Mouse (Mus musculus): ENCODE measurements around the gene Tmed10. TPM values are rescaled to one million over a fixed set of nuclear protein-coding genes. Genes with fewer than 3 reads are reported as not detected.

The Tmed10 gene
- polyA plus RNA-seq, 1 experiment from 2014 or later = 387 TPM

DNA sequence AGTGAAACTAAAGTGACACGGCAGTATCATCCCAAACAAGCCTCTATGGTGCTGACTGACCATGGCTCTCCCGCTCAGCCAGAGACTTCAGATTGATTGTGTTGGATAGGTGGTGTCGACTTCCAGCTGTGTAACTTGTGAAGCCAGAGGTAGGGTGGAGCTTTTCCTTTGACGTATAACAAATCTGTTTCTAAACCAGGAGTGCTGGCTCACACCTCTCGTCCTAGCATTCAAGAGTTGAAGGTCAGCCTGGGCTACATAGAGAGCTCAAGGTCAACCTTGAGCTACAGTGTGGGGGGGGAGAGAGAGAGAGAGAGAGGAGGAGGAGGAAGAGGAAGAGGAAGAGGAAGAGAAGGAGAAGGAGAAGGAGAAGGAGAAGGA is 11.3 kb upstream of the Tmed10 start:
- Histone ChIP-seq H3K36me3 (ENCODE audit: inconsistent target) (no peaks in the 10 kb centered on the region), H3K79me2 (ENCODE audit: inconsistent target) (no peaks in the 10 kb centered on the region), H3K4me3 (ENCODE audit: inconsistent target) (no peak overlapping the region), H3K27ac (peak overlapping the region; percentile 94)
- 54% methylated on average over 5 of the region's 5 CpGs for whole genome bisulfite sequencing (ENCODE audit: missing documents)

DNA sequence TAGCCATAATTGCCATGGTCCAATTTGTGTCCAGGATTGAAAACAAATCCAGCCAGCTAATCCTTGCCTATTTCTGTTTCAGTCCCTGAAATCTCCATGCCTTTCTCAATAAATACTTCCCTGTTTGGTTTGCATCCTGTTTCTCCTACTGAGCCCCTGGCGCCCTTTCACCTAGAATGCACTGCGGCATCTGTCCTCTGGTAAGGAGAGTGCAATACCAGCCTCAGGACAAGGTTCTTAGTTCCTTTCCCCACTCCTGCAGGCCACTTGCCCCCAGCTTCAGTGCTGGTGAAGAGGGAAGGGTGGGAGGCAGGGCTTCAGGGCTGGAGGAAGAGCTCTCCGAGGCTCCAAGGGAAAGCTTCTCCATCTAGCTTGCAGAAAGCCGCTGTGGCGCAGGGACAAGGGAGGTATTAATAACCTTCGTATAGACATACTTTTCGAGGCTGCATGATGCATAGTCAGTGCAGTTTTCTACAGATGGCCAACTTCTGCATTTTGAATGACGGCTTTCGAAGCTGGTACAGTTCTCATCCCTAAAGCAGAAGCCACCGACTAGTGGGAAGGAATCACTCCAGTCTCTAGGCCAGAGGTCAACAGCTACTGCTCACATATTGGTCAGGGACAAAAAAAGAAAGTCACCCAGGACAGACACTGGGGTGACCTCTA is 10.8 kb upstream of the Tmed10 start:
- Histone ChIP-seq H3K27ac (peak overlapping the region; percentile 94), H3K79me2 (ENCODE audit: inconsistent target) (no peaks in the 10 kb centered on the region), H3K4me3 (ENCODE audit: inconsistent target) (no peak overlapping the region), H3K36me3 (ENCODE audit: inconsistent target) (no peaks in the 10 kb centered on the region)
- WGBS (ENCODE audit: missing documents) = 1% methylated on average over 10 of the region's 10 CpGs

DNA sequence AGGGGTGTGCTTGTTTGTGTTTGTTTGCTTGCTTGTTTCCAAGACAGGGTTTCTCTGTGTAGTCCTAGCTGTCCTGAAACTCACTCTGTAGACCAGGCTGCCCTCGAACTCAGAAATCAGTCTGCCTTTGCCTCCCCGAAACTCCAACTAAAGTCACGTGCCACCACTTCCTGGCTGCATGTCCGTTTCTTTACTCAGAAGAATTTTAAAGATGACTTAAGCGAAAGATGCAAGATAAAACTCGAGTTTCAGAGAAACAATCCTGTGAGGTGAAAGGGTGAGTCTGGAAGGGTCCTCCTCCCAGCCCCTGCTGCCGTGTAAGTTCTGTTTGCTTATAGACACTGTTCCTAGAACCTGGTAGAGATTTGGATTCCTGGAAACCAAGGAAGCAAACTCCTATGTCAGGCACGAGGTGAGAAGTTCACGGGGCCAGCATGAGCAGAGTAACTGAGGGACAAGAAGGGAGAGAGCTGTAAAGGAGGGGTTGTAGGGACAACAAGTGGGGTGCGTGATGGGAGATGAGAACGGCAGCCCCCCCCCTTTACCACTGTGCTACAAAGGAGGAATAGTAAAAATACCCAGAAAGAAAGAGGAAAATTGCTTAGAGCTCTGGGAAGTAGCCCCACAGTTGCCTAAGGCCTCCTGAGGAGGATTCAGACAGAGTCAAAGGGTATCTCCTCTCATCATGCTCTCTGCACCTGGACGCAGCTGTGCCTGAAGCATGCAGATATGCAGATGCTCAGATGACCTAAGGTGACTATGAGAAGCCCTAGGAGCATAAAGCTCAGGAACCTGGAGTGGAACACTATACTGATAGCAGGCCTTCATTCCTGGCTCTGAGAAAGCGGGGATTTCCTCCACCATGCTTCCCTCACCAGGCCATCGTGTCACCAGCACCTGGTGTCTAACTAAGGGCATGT is 8.4 kb upstream of the Tmed10 start:
- H3K79me2 ChIP-seq (ENCODE audit: inconsistent target) = no peaks in the 10 kb centered on the region
- H3K36me3 ChIP-seq (ENCODE audit: inconsistent target) = no peaks in the 10 kb centered on the region
- 54% methylated on average over 14 of the region's 14 CpGs for WGBS (ENCODE audit: missing documents)
- H3K27ac ChIP-seq = peak overlapping the region; percentile 94
- H3K4me3 ChIP-seq (ENCODE audit: inconsistent target) = no peak overlapping the region

DNA sequence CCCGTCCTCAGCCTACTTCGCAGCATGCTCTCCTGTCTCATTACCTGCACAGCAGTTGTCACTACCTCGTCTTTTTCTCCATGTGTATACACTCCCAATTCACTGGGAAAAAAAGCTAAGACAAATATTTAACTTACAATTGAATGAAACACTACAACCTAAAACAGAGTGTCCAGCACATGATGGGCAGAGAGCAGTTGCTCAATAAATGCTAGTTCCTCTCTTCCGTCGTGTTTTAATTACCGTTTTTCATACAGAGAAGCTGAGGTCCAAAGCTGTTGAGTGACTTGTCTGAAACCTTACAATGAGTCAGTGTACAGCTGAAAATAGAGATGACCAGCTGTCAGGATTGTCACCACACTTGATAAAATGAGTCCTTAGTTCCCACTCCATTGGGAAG is 6.9 kb upstream of the Tmed10 start:
- WGBS (ENCODE audit: missing documents) = 32% methylated on average over 5 of the region's 6 CpGs

DNA sequence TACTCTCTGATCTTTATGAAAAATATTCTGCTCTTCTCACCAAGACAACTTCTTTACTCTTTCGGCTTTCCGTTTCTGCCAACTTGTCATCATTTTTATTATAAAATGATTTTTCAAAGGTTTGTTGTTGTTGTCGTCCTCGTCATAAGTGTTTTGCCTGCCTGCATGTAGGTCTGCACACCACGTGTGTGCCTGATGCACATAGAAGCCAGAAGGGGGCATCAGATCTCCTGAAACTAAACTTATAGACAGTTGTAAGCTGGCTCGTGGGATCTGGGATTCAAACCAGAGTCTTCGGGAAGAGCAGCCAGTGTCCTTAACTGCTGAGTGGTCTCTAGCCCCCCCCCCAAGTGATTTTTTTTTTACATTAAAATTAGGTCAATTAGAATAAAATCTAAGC is 6.3 kb upstream of the Tmed10 start:
- Histone ChIP-seq H3K27ac (peak overlapping the region; percentile 94), H3K36me3 (ENCODE audit: inconsistent target) (no peaks in the 10 kb centered on the region)
- 89% methylated on average over 7 of the region's 7 CpGs for WGBS (ENCODE audit: missing documents)

More for the DNA sequence above, 6.9 kb upstream of the Tmed10 start:
- H3K27ac ChIP-seq = peak overlapping the region; percentile 94
- H3K79me2 ChIP-seq (ENCODE audit: inconsistent target) = no peaks in the 10 kb centered on the region
- no peak overlapping the region for H3K4me3 ChIP-seq (ENCODE audit: inconsistent target)
- H3K36me3 ChIP-seq (ENCODE audit: inconsistent target) = no peaks in the 10 kb centered on the region

DNA sequence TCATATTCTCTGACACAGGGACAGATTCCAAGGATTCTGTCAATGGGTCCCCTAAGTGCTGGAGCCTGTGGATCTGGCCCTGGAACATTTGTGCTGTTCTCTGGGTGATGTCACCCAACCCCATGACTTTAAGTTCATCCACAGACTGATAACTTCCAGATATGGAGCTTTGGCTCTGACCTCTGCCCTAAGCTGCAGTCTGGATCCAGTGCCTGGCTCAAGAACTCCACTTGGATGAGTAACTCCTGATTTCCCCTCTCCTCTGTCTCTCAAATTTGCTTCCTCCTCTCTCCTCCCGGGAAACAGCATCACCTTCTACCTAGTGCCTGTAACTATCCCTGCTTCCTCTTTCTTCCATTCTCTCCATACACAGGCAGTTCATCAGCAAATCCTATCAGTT is 5.7 kb upstream of the Tmed10 start:
- H3K4me3 ChIP-seq (ENCODE audit: inconsistent target) = no peak overlapping the region
- H3K36me3 ChIP-seq (ENCODE audit: inconsistent target) = no peaks in the 10 kb centered on the region
- H3K79me2 ChIP-seq (ENCODE audit: inconsistent target) = no peaks in the 10 kb centered on the region; the same call in 1 of the 2 replicates
- 17% methylated on average over 1 of the region's 1 CpGs for WGBS (ENCODE audit: missing documents)
- H3K27ac ChIP-seq = peak overlapping the region; percentile 94

More for the DNA sequence above, 6.3 kb upstream of the Tmed10 start:
- no peaks in the 10 kb centered on the region; the same call in 1 of the 2 replicates for H3K79me2 ChIP-seq (ENCODE audit: inconsistent target)
- H3K4me3 ChIP-seq (ENCODE audit: inconsistent target) = no peak overlapping the region

DNA sequence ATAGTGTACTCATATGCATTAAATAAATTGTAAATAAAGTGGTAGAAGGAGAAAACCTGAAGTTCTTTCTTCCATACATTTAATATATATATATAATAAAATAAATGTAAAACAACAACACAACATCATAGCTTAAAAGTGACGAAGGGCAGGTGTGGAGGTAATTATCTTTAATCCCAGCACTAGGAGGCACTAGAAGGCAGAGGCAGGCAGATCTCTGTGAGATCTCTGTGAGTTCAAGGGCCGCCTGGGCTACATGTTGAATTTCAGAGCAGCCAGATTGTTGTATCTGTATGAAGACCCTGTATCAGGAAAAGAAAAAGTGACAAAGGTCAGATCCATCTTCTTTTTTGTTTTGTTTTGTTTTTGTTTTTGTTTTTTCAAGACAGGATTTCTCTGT is 3.6 kb upstream of the Tmed10 start:
- peak overlapping the region; percentile 94 for H3K27ac ChIP-seq
- no peak overlapping the region for H3K4me3 ChIP-seq (ENCODE audit: inconsistent target)
- WGBS (ENCODE audit: missing documents) = 89% methylated on average over 1 of the region's 2 CpGs
- no peaks in the 10 kb centered on the region for H3K36me3 ChIP-seq (ENCODE audit: inconsistent target)
- H3K79me2 ChIP-seq (ENCODE audit: inconsistent target) = peaks cover 7% of the 10 kb centered on the region

DNA sequence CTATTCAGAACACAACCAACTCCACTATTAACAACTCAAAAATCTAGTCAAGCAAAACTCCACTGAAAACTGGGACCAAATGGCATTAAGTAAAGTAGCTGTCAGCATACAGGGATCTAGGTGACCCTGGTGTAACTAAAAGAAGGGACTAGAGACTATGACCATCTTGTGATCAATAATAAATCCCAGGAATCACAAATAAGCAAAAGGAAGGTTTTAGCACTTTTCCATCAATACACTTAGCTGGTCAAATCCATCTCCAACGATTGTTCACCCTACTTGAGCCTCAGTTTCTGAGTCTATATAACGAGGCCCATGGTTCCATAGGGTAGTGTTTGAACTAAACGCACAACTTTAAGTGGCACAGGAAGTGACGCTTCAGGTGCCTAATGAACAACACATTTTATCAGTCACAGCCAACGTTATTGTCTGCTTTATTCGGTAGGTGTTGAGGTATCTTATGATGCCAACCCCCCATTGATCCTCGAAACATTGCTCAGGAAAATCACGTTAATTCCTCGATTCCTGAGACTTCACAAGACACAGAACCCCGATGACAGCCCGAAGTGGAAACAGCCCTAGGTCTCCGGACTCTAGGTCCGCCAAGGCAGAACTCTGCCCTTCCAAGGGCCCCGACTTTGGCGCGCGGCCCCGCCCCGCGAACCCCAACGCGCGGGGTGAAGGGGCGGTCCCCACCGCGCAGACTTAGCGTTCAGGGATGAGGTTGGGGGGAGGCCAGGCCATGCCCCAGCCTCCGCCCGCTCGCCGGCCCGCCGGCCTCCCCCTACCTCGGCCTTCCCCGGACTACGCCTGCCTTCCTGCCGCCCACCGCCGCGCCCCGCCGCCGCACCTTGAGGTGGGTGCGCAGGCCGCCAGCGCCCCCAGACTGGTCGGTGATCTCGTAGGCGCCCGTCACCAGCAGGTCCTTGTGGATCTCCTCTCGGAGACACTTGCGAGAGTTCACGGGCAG is 771 bp downstream of the Tmed10 start:
- Histone ChIP-seq H3K27ac (peak overlapping the region; percentile 87), H3K79me2 (ENCODE audit: inconsistent target) (peaks cover 51% of the 10 kb centered on the region), H3K4me3 (ENCODE audit: inconsistent target) (peak overlapping the region; percentile 59), H3K36me3 (ENCODE audit: inconsistent target) (no peaks in the 10 kb centered on the region)
- WGBS (ENCODE audit: missing documents) = under 1% methylated on average over 41 of the region's 53 CpGs

DNA sequence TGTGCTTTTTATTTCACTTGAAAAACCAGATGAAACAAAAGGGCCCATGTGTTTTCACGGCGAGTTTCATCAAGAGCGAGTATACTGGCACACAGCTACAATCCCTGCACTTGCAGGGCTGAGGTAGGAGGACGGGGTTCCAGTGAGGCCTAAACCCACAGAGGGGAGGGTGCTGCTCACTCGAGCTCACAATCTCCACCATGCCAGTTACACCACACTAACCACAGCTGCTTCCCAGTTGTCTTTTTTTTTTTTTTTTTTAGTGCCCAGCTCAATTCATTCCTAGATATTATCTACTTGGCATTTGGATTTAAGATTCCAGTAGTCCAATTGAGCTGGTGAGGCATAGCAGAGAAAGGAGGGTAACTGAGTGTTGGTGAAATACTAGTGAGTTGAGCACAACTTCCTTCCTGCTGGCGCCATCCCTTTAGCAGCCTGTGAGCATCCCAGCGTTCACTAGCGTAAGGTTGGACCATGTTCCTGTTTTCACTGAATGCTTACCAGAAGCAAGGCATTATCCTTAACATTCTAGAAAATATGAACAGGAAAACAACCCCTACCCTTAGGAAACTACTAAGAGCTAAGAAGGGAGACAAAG is 2.5 kb downstream of the Tmed10 start:
- peak overlapping the region; percentile 80 for H3K27ac ChIP-seq

DNA sequence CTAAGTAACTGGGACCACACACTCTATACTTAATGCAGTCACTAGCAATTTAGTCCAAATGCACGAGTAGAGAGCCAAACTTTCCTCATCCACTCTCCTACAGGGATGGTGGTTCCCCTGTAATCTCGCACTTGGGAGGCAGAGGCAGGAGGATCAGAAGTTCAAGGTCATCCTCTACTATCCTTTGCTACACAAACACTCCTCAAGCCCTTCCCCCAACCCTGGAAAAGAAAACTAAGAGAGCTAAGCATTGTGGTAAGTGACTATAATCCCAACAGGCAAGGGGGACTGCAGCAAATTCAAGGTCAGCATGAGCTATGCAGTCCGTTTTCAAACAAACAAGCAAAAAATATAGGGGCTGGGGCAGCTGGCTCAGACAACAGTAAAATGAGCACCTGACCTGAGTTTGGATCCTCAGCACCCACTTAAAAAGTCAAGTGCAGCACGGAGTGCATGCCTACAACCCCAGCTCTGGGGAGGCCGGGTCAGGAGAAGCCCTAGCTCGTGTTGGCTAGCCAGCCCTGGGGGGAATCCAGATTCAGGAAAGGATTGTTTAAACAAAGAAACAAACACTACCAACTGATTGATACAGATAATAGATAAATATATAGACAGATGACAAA is 6.1 kb downstream of the Tmed10 start:
- Histone ChIP-seq H3K4me3 (ENCODE audit: inconsistent target) (no peak overlapping the region), H3K36me3 (ENCODE audit: inconsistent target) (no peaks in the 10 kb centered on the region), H3K27ac (0 out of 2 replicates have a peak overlapping the region, but pooled peaks have one; percentile 12), H3K79me2 (ENCODE audit: inconsistent target) (peaks cover 100% of the 10 kb centered on the region)
- 77% methylated on average over 6 of the region's 6 CpGs for WGBS (ENCODE audit: missing documents)

More for the DNA sequence above, 2.5 kb downstream of the Tmed10 start:
- H3K79me2 ChIP-seq (ENCODE audit: inconsistent target) = peaks cover 68% of the 10 kb centered on the region
- H3K36me3 ChIP-seq (ENCODE audit: inconsistent target) = no peaks in the 10 kb centered on the region
- 10% methylated on average over 8 of the region's 8 CpGs for WGBS (ENCODE audit: missing documents)
- no peak overlapping the region for H3K4me3 ChIP-seq (ENCODE audit: inconsistent target)

DNA sequence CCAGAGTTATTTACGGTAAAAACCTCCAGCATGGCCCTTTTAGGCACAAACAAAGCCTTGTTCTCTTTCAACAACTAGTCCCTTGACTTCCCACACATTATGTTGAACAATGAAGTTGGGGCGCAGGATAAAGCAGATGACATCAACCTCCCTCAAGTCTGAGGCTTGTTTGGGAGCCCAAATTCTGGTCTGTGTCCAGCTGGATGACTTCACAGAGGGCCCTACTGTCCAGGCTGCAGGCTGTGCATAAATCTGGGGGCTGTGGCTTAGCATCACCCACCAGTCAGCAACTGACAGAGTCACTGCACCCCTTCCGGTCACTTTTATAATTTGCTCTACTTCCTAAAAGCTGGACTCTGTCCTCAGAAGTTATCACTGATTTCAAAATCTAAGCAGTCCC is 8.4 kb downstream of the Tmed10 start:
- Histone ChIP-seq H3K36me3 (ENCODE audit: inconsistent target) (no peaks in the 10 kb centered on the region), H3K79me2 (ENCODE audit: inconsistent target) (peaks cover 100% of the 10 kb centered on the region), H3K4me3 (ENCODE audit: inconsistent target) (no peak overlapping the region), H3K27ac (peak overlapping the region; percentile 46)
- 59% methylated on average over 3 of the region's 3 CpGs for WGBS (ENCODE audit: missing documents)

DNA sequence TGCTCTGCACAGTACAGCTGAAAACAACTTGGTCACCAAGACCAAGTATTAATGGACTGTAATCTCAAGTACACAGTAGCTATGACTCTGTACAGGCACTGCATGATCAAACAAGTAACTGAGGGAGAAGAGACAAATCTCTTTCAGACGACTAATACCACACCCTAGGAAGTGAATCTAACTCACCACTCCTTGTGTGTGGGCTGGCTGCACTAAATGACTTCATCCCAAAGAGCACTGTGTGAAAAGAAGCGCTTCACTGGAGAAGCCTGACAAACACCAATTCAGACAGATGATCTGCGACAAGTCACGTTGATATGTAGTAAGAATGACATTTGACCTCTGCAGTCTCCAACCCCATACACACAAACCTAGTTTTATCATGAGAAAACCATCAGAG is 12.1 kb downstream of the Tmed10 start:
- peak overlapping the region; percentile 24; the same call in 1 of the 2 replicates for H3K27ac ChIP-seq
- 75% methylated on average over 4 of the region's 4 CpGs for WGBS (ENCODE audit: missing documents)
- H3K4me3 ChIP-seq (ENCODE audit: inconsistent target) = no peak overlapping the region
- H3K36me3 ChIP-seq (ENCODE audit: inconsistent target) = no peaks in the 10 kb centered on the region
- H3K79me2 ChIP-seq (ENCODE audit: inconsistent target) = peaks cover 100% of the 10 kb centered on the region

DNA sequence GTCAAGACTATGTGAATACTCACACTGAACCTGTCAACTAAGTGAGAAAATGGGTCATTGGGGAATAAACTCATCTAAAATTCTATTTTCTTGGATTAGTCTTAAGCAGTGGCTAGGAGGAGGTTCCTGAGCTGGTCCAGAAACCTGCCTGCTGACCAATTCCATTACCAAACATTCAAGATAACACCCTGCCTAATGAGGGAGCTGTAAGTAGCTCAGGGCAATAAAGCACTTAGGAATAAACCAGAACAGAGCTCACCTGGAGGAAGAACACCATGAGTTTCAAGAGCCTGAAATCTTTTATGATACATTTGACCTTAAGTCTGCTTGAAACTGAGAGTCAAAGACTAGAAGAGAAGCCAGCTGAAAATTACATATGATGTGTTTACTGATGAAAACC is 13.1 kb downstream of the Tmed10 start:
- Histone ChIP-seq H3K27ac (no peak overlapping the region), H3K36me3 (ENCODE audit: inconsistent target) (no peaks in the 10 kb centered on the region), H3K79me2 (ENCODE audit: inconsistent target) (peaks cover 100% of the 10 kb centered on the region), H3K4me3 (ENCODE audit: inconsistent target) (no peak overlapping the region)

All from macrophage (primary cell).